Mouse (Mus musculus) bone marrow macrophage, adult 2 months (primary cell): ENCODE measurements at regions not wholly inside any gene's neighbourhood (a gene's known extent, or its start where the extent isn't known, plus 50 kb on each side); places are given as distances from the start of the nearest gene placed in this dataset.

Experiments used
- CTCF ChIP-seq: IDR thresholded peaks from 2 replicates; pipeline ENCODE4 v1.5.1; 2012; ENCODE audit warnings: low read depth, mild to moderate bottlenecking, low read length, moderate library complexity
- POLR2A ChIP-seq: IDR thresholded peaks from 2 replicates; pipeline ENCODE4 v1.6.1; 2012; ENCODE audit warnings: mild to moderate bottlenecking, low read depth, low read length, borderline replicate concordance

- TF ChIP-seq POLR2A = no peak
- no peak for TF ChIP-seq CTCF
These were observed 537.0 kb upstream of the Kif18a start for GRCm38 (mm10) chr2:108743511-108743910.
